Mouse (Mus musculus) embryo, embryonic 10 days (tissue): Measurements from ENCODE around the gene Vill.

Experiments used
- DNase-seq: peaks from one replicate; pipeline ENCODE4 v3.0.0-alpha.2; 2015; ENCODE audit warnings: low spot score

The Vill gene

GRCm38 (mm10) chr9:119034676-119035665 lies 17.6 kb upstream of the Vill start:
- no peak for DNase-seq

- DNase-seq = no peak
These were observed 16.7 kb upstream of the Vill start for GRCm38 (mm10) chr9:119035836-119036235.

- DNase-seq = no peak
These were observed 15.4 kb upstream of the Vill start for GRCm38 (mm10) chr9:119037076-119037730.

- DNase-seq = no peak
These were observed 14.0 kb upstream of the Vill start for GRCm38 (mm10) chr9:119038574-119038973.

- DNase-seq = no peak
These were observed 12.3 kb upstream of the Vill start for GRCm38 (mm10) chr9:119040101-119040775.

GRCm38 (mm10) chr9:119048182-119048903 lies 4.2 kb upstream of the Vill start:
- no peak for DNase-seq

GRCm38 (mm10) chr9:119051158-119051557 lies 1.4 kb upstream of the Vill start:
- no peak for DNase-seq

GRCm38 (mm10) chr9:119053964-119054576 lies 1.5 kb downstream of the Vill start:
- no peak for DNase-seq

- no peak for DNase-seq
These were observed 2.8 kb downstream of the Vill start for GRCm38 (mm10) chr9:119055336-119055735.

GRCm38 (mm10) chr9:119058245-119058644 lies 5.7 kb downstream of the Vill start:
- no peak for DNase-seq

GRCm38 (mm10) chr9:119060701-119061100 lies 8.1 kb downstream of the Vill start:
- DNase-seq = no peak

GRCm38 (mm10) chr9:119063036-119063644 lies 10.6 kb downstream of the Vill start:
- no peak for DNase-seq

GRCm38 (mm10) chr9:119064296-119064695 lies 11.7 kb downstream of the Vill start:
- no peak for DNase-seq

- DNase-seq = peak; percentile 85
These were observed 15.0 kb downstream of the Vill start for GRCm38 (mm10) chr9:119067601-119068000.

GRCm38 (mm10) chr9:119068266-119068665 lies 15.7 kb downstream of the Vill start:
- no peak for DNase-seq

GRCm38 (mm10) chr9:119070173-119070825 lies 17.7 kb downstream of the Vill start:
- no peak for DNase-seq

- DNase-seq = no peak
These were observed 19.2 kb downstream of the Vill start for GRCm38 (mm10) chr9:119071786-119072185.

- DNase-seq = no peak
These were observed 20.8 kb downstream of the Vill start for GRCm38 (mm10) chr9:119073184-119073895.

- DNase-seq = no peak
These were observed 23.1 kb downstream of the Vill start for GRCm38 (mm10) chr9:119075685-119076084.
